Mouse (Mus musculus): ENCODE measurements at regions not wholly inside any gene's neighbourhood (a gene's known extent, or its start where the extent isn't known, plus 50 kb on each side); places are given as distances from the start of the nearest gene placed in this dataset.
"Not testable (repeated sequence)": the region's sequence is repeated elsewhere in the genome, so short reads cannot be mapped to it uniquely, and the experiment has no call there.

- WGBS: 88% methylated on average over 8 of the region's 8 CpGs
Measured at GRCm38 (mm10) chr8:103693531-103693930, 407.9 kb upstream of the Cdh5 start.

DNA sequence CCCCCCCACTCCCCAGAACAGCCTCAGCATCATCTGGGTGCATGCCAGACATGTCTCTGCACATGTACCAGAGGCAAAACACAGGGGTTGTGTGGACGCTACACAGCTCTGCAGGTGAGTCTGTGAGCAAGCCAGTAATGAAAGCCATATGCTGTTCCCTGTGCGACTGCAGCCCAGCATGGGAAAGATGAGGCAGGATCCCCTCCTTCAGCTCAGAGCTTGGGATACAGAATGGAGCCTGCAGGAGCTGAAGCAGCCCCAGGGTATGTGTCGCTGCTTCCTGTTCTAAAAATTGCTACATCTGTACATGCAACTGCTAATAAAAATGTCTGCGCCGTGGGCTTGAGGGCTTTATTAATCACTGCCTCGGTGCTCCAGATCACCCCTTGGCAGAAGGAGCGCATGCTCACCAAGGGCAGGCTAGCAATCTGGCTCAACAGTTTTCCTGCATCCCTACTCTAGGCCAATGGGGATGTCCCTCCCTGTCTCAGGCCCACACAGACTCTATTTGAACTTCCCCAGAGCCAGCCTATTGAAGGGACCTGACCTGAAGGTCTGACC, 407.0 kb upstream of the Cdh5 start:
- Histone ChIP-seq H3K9me3 (ENCODE audit: control insufficient read depth, low read length) (0 out of 2 replicates have a peak, but pooled peaks cover 4% of the 10 kb centered on the region), H3K4me2 (ENCODE audit: low read length) (no peak overlapping the region), H3K36me3 (ENCODE audit: control insufficient read depth, insufficient read depth, low read length) (no peaks in the 10 kb centered on the region), H3K27ac (replicated peaks in 1 of 2; ENCODE audit: control insufficient read depth in 1 of 2, insufficient read depth in 1 of 2, low read depth in 2 of 2, low read length in 2 of 2) (no peak overlapping the region), H3K4me1 (ENCODE audit: control insufficient read depth in 2 of 2, insufficient read depth in 2 of 2, low read length in 2 of 2) (no peaks in the 10 kb centered on the region), H3K9ac (ENCODE audit: low read length) (no peak overlapping the region), H3K27me3 (ENCODE audit: control insufficient read depth, insufficient read depth, low read length) (no peaks in the 10 kb centered on the region), H3K4me3 (ENCODE audit: control insufficient read depth in 1 of 2, insufficient read depth in 1 of 2, low read depth in 1 of 2, low read length in 2 of 2) (no peak overlapping the region)
- 85% methylated on average over 7 of the region's 7 CpGs for WGBS
- no peak for ATAC-seq (ENCODE audit: insufficient number of reproducible peaks, insufficient read depth, low FRiP score, low read depth)

More at GRCm38 (mm10) chr8:103693531-103693930, 407.9 kb upstream of the Cdh5 start:
- Histone ChIP-seq H3K9me3 (ENCODE audit: control insufficient read depth, low read length) (0 out of 2 replicates have a peak, but pooled peaks cover 4% of the 10 kb centered on the region), H3K27me3 (ENCODE audit: control insufficient read depth, insufficient read depth, low read length) (no peaks in the 10 kb centered on the region), H3K4me2 (ENCODE audit: low read length) (no peak overlapping the region), H3K4me1 (ENCODE audit: control insufficient read depth in 2 of 2, insufficient read depth in 2 of 2, low read length in 2 of 2) (no peaks in the 10 kb centered on the region), H3K36me3 (ENCODE audit: control insufficient read depth, insufficient read depth, low read length) (no peaks in the 10 kb centered on the region), H3K9ac (ENCODE audit: low read length) (no peak overlapping the region), H3K27ac (replicated peaks in 1 of 2; ENCODE audit: control insufficient read depth in 1 of 2, insufficient read depth in 1 of 2, low read depth in 2 of 2, low read length in 2 of 2) (no peak overlapping the region), H3K4me3 (ENCODE audit: control insufficient read depth in 1 of 2, insufficient read depth in 1 of 2, low read depth in 1 of 2, low read length in 2 of 2) (no peak overlapping the region)
- ATAC-seq (ENCODE audit: insufficient number of reproducible peaks, insufficient read depth, low FRiP score, low read depth): no peak

GRCm38 (mm10) chr8:103699016-103699520, 402.4 kb upstream of the Cdh5 start:
- Histone ChIP-seq H3K27me3 (ENCODE audit: control insufficient read depth, insufficient read depth, low read length) (no peaks in the 10 kb centered on the region), H3K27ac (replicated peaks in 1 of 2; ENCODE audit: control insufficient read depth in 1 of 2, insufficient read depth in 1 of 2, low read depth in 2 of 2, low read length in 2 of 2) (no peak overlapping the region), H3K9me3 (ENCODE audit: control insufficient read depth, low read length) (0 out of 2 replicates have a peak, but pooled peaks cover 4% of the 10 kb centered on the region), H3K4me2 (ENCODE audit: low read length) (no peak overlapping the region), H3K4me1 (ENCODE audit: control insufficient read depth in 2 of 2, insufficient read depth in 2 of 2, low read length in 2 of 2) (no peaks in the 10 kb centered on the region), H3K9ac (ENCODE audit: low read length) (no peak overlapping the region), H3K36me3 (ENCODE audit: control insufficient read depth, insufficient read depth, low read length) (no peaks in the 10 kb centered on the region), H3K4me3 (ENCODE audit: control insufficient read depth in 1 of 2, insufficient read depth in 1 of 2, low read depth in 1 of 2, low read length in 2 of 2) (no peak overlapping the region)
- WGBS: 92% methylated on average over 1 of the region's 1 CpGs
- ATAC-seq (ENCODE audit: insufficient number of reproducible peaks, insufficient read depth, low FRiP score, low read depth): no peak

GRCm38 (mm10) chr8:103702236-103702635, 399.2 kb upstream of the Cdh5 start:
- Histone ChIP-seq H3K9ac (ENCODE audit: low read length) (no peak overlapping the region), H3K4me2 (ENCODE audit: low read length) (no peak overlapping the region), H3K27me3 (ENCODE audit: control insufficient read depth, insufficient read depth, low read length) (no peaks in the 10 kb centered on the region), H3K4me1 (ENCODE audit: control insufficient read depth in 2 of 2, insufficient read depth in 2 of 2, low read length in 2 of 2) (no peaks in the 10 kb centered on the region), H3K9me3 (ENCODE audit: control insufficient read depth, low read length) (peaks cover 11% of the 10 kb centered on the region; the same call in 1 of the 2 replicates), H3K27ac (replicated peaks in 1 of 2; ENCODE audit: control insufficient read depth in 1 of 2, insufficient read depth in 1 of 2, low read depth in 2 of 2, low read length in 2 of 2) (no peak overlapping the region), H3K36me3 (ENCODE audit: control insufficient read depth, insufficient read depth, low read length) (no peaks in the 10 kb centered on the region), H3K4me3 (ENCODE audit: control insufficient read depth in 1 of 2, insufficient read depth in 1 of 2, low read depth in 1 of 2, low read length in 2 of 2) (no peak overlapping the region)
- ATAC-seq (ENCODE audit: insufficient number of reproducible peaks, insufficient read depth, low FRiP score, low read depth): no peak
- WGBS: 62% methylated on average over 2 of the region's 2 CpGs

DNA sequence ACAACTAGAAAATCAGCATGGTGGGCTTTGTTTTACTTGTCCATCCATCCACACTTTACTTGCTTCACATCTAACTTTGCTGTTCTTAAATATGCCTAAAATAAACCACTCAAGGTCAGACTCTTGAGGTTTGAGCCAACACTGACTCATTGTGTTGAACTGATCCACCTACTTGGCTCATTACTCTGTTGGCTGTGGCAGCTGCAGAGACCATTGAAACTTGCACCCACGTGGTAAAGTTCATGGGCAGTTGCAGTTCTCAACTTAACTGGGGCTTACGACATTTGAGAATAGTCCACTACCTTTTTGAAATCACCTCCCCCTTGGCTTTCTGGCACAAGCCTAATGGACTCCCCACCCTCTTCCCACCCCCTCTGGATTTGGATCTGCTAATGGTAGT, 395.3 kb upstream of the Cdh5 start:
- Histone ChIP-seq H3K9me3 (ENCODE audit: control insufficient read depth, low read length) (peaks cover 8% of the 10 kb centered on the region; the same call in 1 of the 2 replicates), H3K4me1 (ENCODE audit: control insufficient read depth in 2 of 2, insufficient read depth in 2 of 2, low read length in 2 of 2) (no peaks in the 10 kb centered on the region), H3K27ac (replicated peaks in 1 of 2; ENCODE audit: control insufficient read depth in 1 of 2, insufficient read depth in 1 of 2, low read depth in 2 of 2, low read length in 2 of 2) (no peak overlapping the region), H3K27me3 (ENCODE audit: control insufficient read depth, insufficient read depth, low read length) (no peaks in the 10 kb centered on the region), H3K4me3 (ENCODE audit: control insufficient read depth in 1 of 2, insufficient read depth in 1 of 2, low read depth in 1 of 2, low read length in 2 of 2) (no peak overlapping the region), H3K9ac (ENCODE audit: low read length) (no peak overlapping the region), H3K4me2 (ENCODE audit: low read length) (no peak overlapping the region), H3K36me3 (ENCODE audit: control insufficient read depth, insufficient read depth, low read length) (no peaks in the 10 kb centered on the region)
- 66% methylated on average over 2 of the region's 2 CpGs for WGBS
- ATAC-seq (ENCODE audit: insufficient number of reproducible peaks, insufficient read depth, low FRiP score, low read depth): no peak

- 77% methylated on average over 7 of the region's 7 CpGs for WGBS
- ATAC-seq (ENCODE audit: insufficient number of reproducible peaks, insufficient read depth, low FRiP score, low read depth); H3K4me1 ChIP-seq (ENCODE audit: control insufficient read depth in 2 of 2, insufficient read depth in 2 of 2, low read length in 2 of 2); H3K27me3 ChIP-seq (ENCODE audit: control insufficient read depth, insufficient read depth, low read length); H3K27ac ChIP-seq (replicated peaks in 1 of 2; ENCODE audit: control insufficient read depth in 1 of 2, insufficient read depth in 1 of 2, low read depth in 2 of 2, low read length in 2 of 2); H3K9ac ChIP-seq (ENCODE audit: low read length); H3K4me2 ChIP-seq (ENCODE audit: low read length); H3K4me3 ChIP-seq (ENCODE audit: control insufficient read depth in 1 of 2, insufficient read depth in 1 of 2, low read depth in 1 of 2, low read length in 2 of 2); H3K9me3 ChIP-seq (ENCODE audit: control insufficient read depth, low read length); H3K36me3 ChIP-seq (ENCODE audit: control insufficient read depth, insufficient read depth, low read length): not testable (repeated sequence)
Measured at GRCm38 (mm10) chr8:103710871-103711270, 390.6 kb upstream of the Cdh5 start.

DNA sequence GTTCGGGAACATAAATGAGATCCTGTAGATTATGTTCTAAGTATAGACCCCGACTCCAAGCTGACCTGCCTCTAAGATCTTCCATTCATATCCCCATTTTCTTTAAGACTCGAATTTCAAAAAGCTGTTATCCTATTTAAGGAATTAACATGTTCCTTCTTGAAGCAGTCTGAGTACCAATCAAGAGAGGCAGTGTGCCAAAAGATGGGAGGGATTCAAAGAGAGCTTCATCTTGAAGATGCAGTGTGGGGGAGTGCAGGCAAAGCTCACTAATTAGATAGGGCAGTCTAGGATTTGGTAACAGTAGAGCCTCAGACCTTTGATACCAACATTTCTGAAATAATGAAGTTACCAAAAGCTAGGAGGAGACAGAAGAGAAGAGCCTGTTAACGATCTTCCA, 383.7 kb upstream of the Cdh5 start:
- no peak overlapping the region for H3K9ac ChIP-seq (ENCODE audit: low read length)
- WGBS: 53% methylated on average over 4 of the region's 4 CpGs
- H3K27me3 ChIP-seq (ENCODE audit: control insufficient read depth, insufficient read depth, low read length): no peaks in the 10 kb centered on the region
- no peak overlapping the region for H3K27ac ChIP-seq (replicated peaks in 1 of 2; ENCODE audit: control insufficient read depth in 1 of 2, insufficient read depth in 1 of 2, low read depth in 2 of 2, low read length in 2 of 2)
- H3K4me1 ChIP-seq (ENCODE audit: control insufficient read depth in 2 of 2, insufficient read depth in 2 of 2, low read length in 2 of 2): no peaks in the 10 kb centered on the region
- ATAC-seq (ENCODE audit: insufficient number of reproducible peaks, insufficient read depth, low FRiP score, low read depth): no peak
- H3K4me2 ChIP-seq (ENCODE audit: low read length): no peak overlapping the region
- H3K36me3 ChIP-seq (ENCODE audit: control insufficient read depth, insufficient read depth, low read length): no peaks in the 10 kb centered on the region
- no peak overlapping the region for H3K4me3 ChIP-seq (ENCODE audit: control insufficient read depth in 1 of 2, insufficient read depth in 1 of 2, low read depth in 1 of 2, low read length in 2 of 2)
- peaks cover 5% of the 10 kb centered on the region for H3K9me3 ChIP-seq (ENCODE audit: control insufficient read depth, low read length)

DNA sequence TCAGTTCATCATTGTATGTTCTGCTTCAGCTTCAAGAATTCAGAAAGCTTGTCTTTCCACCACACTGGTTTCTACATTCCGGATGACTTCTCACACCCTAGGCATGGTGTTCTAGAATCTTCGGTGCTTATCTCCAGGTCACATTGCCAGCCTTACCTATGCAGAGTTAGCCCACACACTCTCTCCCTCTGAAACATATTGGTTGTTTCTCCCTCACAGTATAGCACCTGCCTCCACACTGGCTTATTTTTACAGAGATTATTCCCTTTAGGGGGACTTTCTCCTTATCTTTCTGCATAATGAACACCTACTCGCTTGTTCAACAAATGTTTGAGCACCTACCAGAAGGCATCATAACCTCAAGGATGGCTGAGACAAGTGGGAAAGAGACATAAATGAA, 368.0 kb upstream of the Cdh5 start:
- no peak for ATAC-seq (ENCODE audit: insufficient number of reproducible peaks, insufficient read depth, low FRiP score, low read depth)
- 75% methylated on average over 3 of the region's 3 CpGs for WGBS
- no peaks in the 10 kb centered on the region for H3K27me3 ChIP-seq (ENCODE audit: control insufficient read depth, insufficient read depth, low read length)

More for the DNA sequence above, 368.0 kb upstream of the Cdh5 start:
- no peak overlapping the region for H3K4me2 ChIP-seq (ENCODE audit: low read length)
- H3K9ac ChIP-seq (ENCODE audit: low read length): no peak overlapping the region
- no peaks in the 10 kb centered on the region for H3K36me3 ChIP-seq (ENCODE audit: control insufficient read depth, insufficient read depth, low read length)
- no peak overlapping the region for H3K27ac ChIP-seq (replicated peaks in 1 of 2; ENCODE audit: control insufficient read depth in 1 of 2, insufficient read depth in 1 of 2, low read depth in 2 of 2, low read length in 2 of 2)
- no peaks in the 10 kb centered on the region for H3K9me3 ChIP-seq (ENCODE audit: control insufficient read depth, low read length)
- H3K4me3 ChIP-seq (ENCODE audit: control insufficient read depth in 1 of 2, insufficient read depth in 1 of 2, low read depth in 1 of 2, low read length in 2 of 2): no peak overlapping the region
- H3K4me1 ChIP-seq (ENCODE audit: control insufficient read depth in 2 of 2, insufficient read depth in 2 of 2, low read length in 2 of 2): no peaks in the 10 kb centered on the region; a peak in 1 of 4 replicates
